Mouse (Mus musculus) lung, embryonic 14.5 days (tissue): Measurements from ENCODE around the gene Tmie. TPM values are rescaled to one million over a fixed set of nuclear protein-coding genes. Genes with fewer than 3 reads are reported as not detected.

Experiments
- ATAC-seq: fragments of 200-750 bp; cut with Nextera tagmentation; 2 replicates; pipeline ENCODE4 v1.8.0; 2017; ENCODE audit warnings: mild to moderate bottlenecking, moderate TSS enrichment, moderate library complexity; ENCODE audit not compliant: insufficient read depth
- DNase-seq: peaks from one replicate; pipeline ENCODE4 v3.0.0-alpha.2; 2015
- H3K27ac ChIP-seq: fragments of 300-500 bp; sonication (generic); 2 replicates; pipeline ENCODE4 v1.5.1; 2014; ENCODE audit warnings: low read depth, mild to moderate bottlenecking, moderate library complexity
- H3K27me3 ChIP-seq: fragments of 300-500 bp; sonication (generic); 2 replicates; pipeline ENCODE4 v1.6.1; 2014; ENCODE audit warnings: low read length, control low read depth; ENCODE audit not compliant: insufficient read depth
- H3K36me3 ChIP-seq: fragments of 300-500 bp; sonication (generic); 2 replicates; pipeline ENCODE4 v1.6.1; 2014; ENCODE audit warnings: control low read depth; ENCODE audit not compliant: insufficient read depth
- H3K4me1 ChIP-seq: fragments of 300-500 bp; sonication (generic); 2 replicates; pipeline ENCODE4 v1.6.1; 2014; ENCODE audit warnings: antibody characterized with exemption, control low read depth; ENCODE audit not compliant: insufficient read depth
- H3K4me2 ChIP-seq: fragments of 300-500 bp; sonication (generic); 2 replicates; pipeline ENCODE4 v1.6.1; 2014; ENCODE audit warnings: mild to moderate bottlenecking
- H3K4me3 ChIP-seq: fragments of 300-500 bp; sonication (generic); 2 replicates; pipeline ENCODE4 v1.5.1; 2014; ENCODE audit warnings: low read depth, low read length
- H3K9ac ChIP-seq: fragments of 300-500 bp; sonication (generic); 2 replicates; pipeline ENCODE4 v1.6.1; 2014
- H3K9me3 ChIP-seq: fragments of 300-500 bp; sonication (generic); 2 replicates; pipeline ENCODE4 v1.6.1; 2016; ENCODE audit warnings: low read depth, low read length, control low read depth
- CTCF ChIP-seq: IDR thresholded peaks from 2 replicates; pipeline ENCODE4 v1.5.1; 2016; ENCODE audit warnings: antibody characterized with exemption, low read depth
- WGBS: fragments of 180-500 bp; shearing (Covaris S2); extraction: QIAGEN DNeasy Blood & Tissue Kit; methylation state at CpG from one replicate; pipeline ENCODE4 v1.1.7; 2014; 5-methylcytosine and 5-hydroxymethylcytosine counted together
- polyA plus RNA-seq: library from polyadenylated mRNA; unstranded; fragments of >200 nt; fragmentation: Nextera tagmentation; extraction: Ambion mirVana; gene quantifications from 2 replicates; pipeline ENCODE4 v1.2.1, GENCODE M21; 2014

Tmie gene
- polyA plus RNA-seq, 1 experiment from 2014 or later: 0.21 TPM

GRCm38 (mm10) chr9:110887388-110888303, 7.7 kb upstream of the Tmie start:
- H3K36me3 ChIP-seq: no peaks in the 10 kb centered on the region
- 56% methylated on average over 9 of the region's 9 CpGs for WGBS
- no peak overlapping the region for H3K4me3 ChIP-seq
- ATAC-seq (no peak), DNase-seq (no peak)
- H3K27ac ChIP-seq: no peak overlapping the region
- no peaks in the 10 kb centered on the region for H3K27me3 ChIP-seq
- H3K4me1 ChIP-seq: no peaks in the 10 kb centered on the region
- H3K9ac ChIP-seq: no peak overlapping the region
- H3K9me3 ChIP-seq: no peaks in the 10 kb centered on the region
- H3K4me2 ChIP-seq: no peak overlapping the region
- no peak for TF ChIP-seq CTCF

- DNase-seq: no peak
- no peak overlapping the region for H3K4me2 ChIP-seq
- TF ChIP-seq CTCF: no peak
- H3K27me3 ChIP-seq: peaks cover 12% of the 10 kb centered on the region; the same call in 1 of the 2 replicates
- H3K4me1 ChIP-seq: no peaks in the 10 kb centered on the region
- WGBS: 62% methylated on average over 7 of the region's 7 CpGs
- no peak overlapping the region for H3K9ac ChIP-seq
- H3K4me3 ChIP-seq: no peak overlapping the region
- ATAC-seq: no peak
- H3K36me3 ChIP-seq: no peaks in the 10 kb centered on the region
- H3K9me3 ChIP-seq: no peaks in the 10 kb centered on the region
- no peak overlapping the region for H3K27ac ChIP-seq
Measured at GRCm38 (mm10) chr9:110881953-110882352, 2.0 kb upstream of the Tmie start.

GRCm38 (mm10) chr9:110880772-110881171, 859 bp upstream of the Tmie start:
- H3K36me3 ChIP-seq: no peaks in the 10 kb centered on the region
- no peaks in the 10 kb centered on the region for H3K9me3 ChIP-seq
- H3K4me1 ChIP-seq: no peaks in the 10 kb centered on the region
- TF ChIP-seq CTCF: no peak
- DNase-seq (no peak), ATAC-seq (peak; percentile 28; the same call in 1 of the 2 replicates)
- peak overlapping the region; percentile 54 for H3K4me3 ChIP-seq
- H3K27me3 ChIP-seq: peaks cover 12% of the 10 kb centered on the region; the same call in 1 of the 2 replicates
- peak overlapping the region; percentile 87 for H3K4me2 ChIP-seq
- H3K27ac ChIP-seq: no peak overlapping the region
- 51% methylated on average over 4 of the region's 4 CpGs for WGBS
- H3K9ac ChIP-seq: no peak overlapping the region

- Histone ChIP-seq H3K4me2 (peak within 1 kb of the TSS; percentile 87), H3K9me3 (no peaks in the 10 kb centered on the region), H3K4me3 (peak within 1 kb of the TSS; percentile 54), H3K36me3 (no peaks in the 10 kb centered on the region), H3K27ac (no peak within 1 kb of the TSS), H3K4me1 (no peaks in the 10 kb centered on the region), H3K9ac (peak within 1 kb of the TSS; percentile 57), H3K27me3 (peaks cover 12% of the 10 kb centered on the region; the same call in 1 of the 2 replicates)
- no peak for TF ChIP-seq CTCF
- DNase-seq (peak; percentile 55), ATAC-seq (peak; percentile 30; the same call in 1 of the 2 replicates)
- 15% methylated on average over 12 of the region's 12 CpGs for WGBS
Measured at GRCm38 (mm10) chr9:110879191-110879920, 557 bp downstream of the Tmie start, which contains the start of gene Als2cl. TSS of gene Als2cl (plus strand) at chr9:110879870.

GRCm38 (mm10) chr9:110877888-110878287, 2.0 kb downstream of the Tmie start:
- Histone ChIP-seq H3K4me2 (no peak overlapping the region), H3K4me1 (0 out of 2 replicates have a peak, but pooled peaks cover 3% of the 10 kb centered on the region), H3K27me3 (peaks cover 25% of the 10 kb centered on the region), H3K9me3 (no peaks in the 10 kb centered on the region), H3K27ac (no peak overlapping the region), H3K36me3 (no peaks in the 10 kb centered on the region), H3K4me3 (no peak overlapping the region), H3K9ac (no peak overlapping the region)
- no peak for ATAC-seq
- DNase-seq: no peak
- WGBS: 88% methylated on average over 5 of the region's 5 CpGs
- TF ChIP-seq CTCF: no peak

GRCm38 (mm10) chr9:110877353-110877752, 2.6 kb downstream of the Tmie start:
- ATAC-seq (no peak), DNase-seq (no peak)
- Histone ChIP-seq H3K9me3 (no peaks in the 10 kb centered on the region), H3K36me3 (no peaks in the 10 kb centered on the region), H3K4me1 (0 out of 2 replicates have a peak, but pooled peaks cover 3% of the 10 kb centered on the region), H3K4me2 (no peak overlapping the region), H3K4me3 (no peak overlapping the region), H3K9ac (no peak overlapping the region), H3K27me3 (peaks cover 27% of the 10 kb centered on the region), H3K27ac (no peak overlapping the region)
- WGBS: 77% methylated on average over 1 of the region's 1 CpGs
- no peak for TF ChIP-seq CTCF

- Histone ChIP-seq H3K4me2 (no peak overlapping the region), H3K9me3 (no peaks in the 10 kb centered on the region), H3K27me3 (peaks cover 17% of the 10 kb centered on the region), H3K9ac (no peak overlapping the region), H3K4me1 (0 out of 2 replicates have a peak, but pooled peaks cover 3% of the 10 kb centered on the region), H3K4me3 (no peak overlapping the region), H3K27ac (no peak overlapping the region), H3K36me3 (no peaks in the 10 kb centered on the region)
- DNase-seq (no peak), ATAC-seq (no peak)
- TF ChIP-seq CTCF: no peak
- 19% methylated on average over 5 of the region's 6 CpGs for WGBS
Measured at GRCm38 (mm10) chr9:110875288-110875695, 4.6 kb downstream of the Tmie start.
